Mouse (Mus musculus) heart, embryonic 10.5 days (tissue): ENCODE results near the gene Camk2d. TPM values are rescaled to one million over a fixed set of nuclear protein-coding genes. Genes with fewer than 3 reads are reported as not detected.

Experiments used
- DNase-seq: peaks from one replicate; pipeline ENCODE4 v3.0.0-alpha.2; 2017; ENCODE audit warnings: low spot score
- H3K27ac ChIP-seq: fragments of 300-500 bp; sonication (generic); 2 replicates; pipeline ENCODE4 v1.5.1; 2016; ENCODE audit warnings: mild to moderate bottlenecking
- H3K27me3 ChIP-seq: fragments of 300-500 bp; sonication (generic); 2 replicates; pipeline ENCODE4 v1.6.1; 2016; ENCODE audit warnings: mild to moderate bottlenecking; ENCODE audit not compliant: poor library complexity, insufficient read depth, severe bottlenecking
- H3K36me3 ChIP-seq: fragments of 300-500 bp; sonication (generic); 2 replicates; pipeline ENCODE4 v1.6.1; 2016; ENCODE audit warnings: mild to moderate bottlenecking, moderate library complexity
- H3K4me1 ChIP-seq: fragments of 300-500 bp; sonication (generic); 2 replicates; pipeline ENCODE4 v1.6.1; 2016; ENCODE audit warnings: mild to moderate bottlenecking
- H3K4me3 ChIP-seq: fragments of 300-500 bp; sonication (generic); 2 replicates; pipeline ENCODE4 v1.5.1; 2016; ENCODE audit warnings: mild to moderate bottlenecking, moderate library complexity
- H3K9me3 ChIP-seq: fragments of 300-500 bp; sonication (generic); 2 replicates; pipeline ENCODE4 v1.6.1; 2016; ENCODE audit warnings: mild to moderate bottlenecking, moderate library complexity
- WGBS: fragments of 180-500 bp; shearing (Covaris S2); methylation state at CpG from one replicate; pipeline ENCODE4 v1.1.7; 2016; 5-methylcytosine and 5-hydroxymethylcytosine counted together
- polyA plus RNA-seq: library from polyadenylated mRNA; unstranded; fragments of >200 nt; fragmentation: Nextera tagmentation; extraction: Ambion mirVana; gene quantifications from 2 replicates; pipeline ENCODE4 v1.2.1, GENCODE M21; 2016

Camk2d gene
- polyA plus RNA-seq, 1 experiment from 2014 or later: 58.0 TPM

DNA sequence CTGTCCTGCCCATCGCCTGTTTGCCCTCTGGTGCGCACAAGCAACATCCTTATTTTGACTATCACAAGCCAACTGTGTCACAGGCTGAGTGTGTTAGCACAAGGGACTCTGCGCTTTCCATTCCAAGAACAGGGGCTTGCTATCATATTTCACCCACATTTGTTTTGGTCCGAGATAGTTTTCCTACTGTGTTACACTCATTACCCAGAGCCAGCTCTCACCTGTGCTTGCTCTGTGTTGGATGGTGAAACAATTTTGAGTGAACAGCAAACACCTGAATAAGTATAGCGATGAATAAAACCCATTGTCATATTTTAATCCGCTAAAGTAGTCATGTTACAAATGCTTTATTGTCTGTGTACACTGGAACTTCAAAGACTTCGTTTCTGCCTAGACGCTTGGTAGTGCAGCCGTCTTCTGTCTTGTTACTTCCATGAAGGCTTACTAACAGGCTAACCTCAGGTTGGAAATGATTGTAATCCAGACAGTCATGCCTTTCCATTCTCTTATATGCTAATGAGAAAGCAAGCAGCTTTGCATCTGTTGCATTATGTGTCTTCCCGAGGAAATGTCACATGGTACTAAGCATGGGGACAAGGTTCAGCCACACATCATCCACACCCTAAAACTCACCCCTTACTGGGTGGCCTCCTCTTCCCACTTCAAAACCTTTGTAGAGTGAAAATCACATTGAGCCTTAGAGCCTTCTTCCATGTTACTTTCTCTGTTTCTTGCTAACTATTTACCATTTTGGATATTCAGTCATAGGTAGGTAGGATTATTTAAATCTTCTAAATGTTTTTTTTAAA lies 44.5 kb downstream of the Camk2d start:
- peak overlapping the region; percentile 82; the same call in 1 of the 2 replicates for H3K27ac ChIP-seq
- no peaks in the 10 kb centered on the region for H3K36me3 ChIP-seq
- no peaks in the 10 kb centered on the region for H3K27me3 ChIP-seq
- DNase-seq: no peak
- no peaks in the 10 kb centered on the region for H3K9me3 ChIP-seq
- no peak overlapping the region for H3K4me3 ChIP-seq
- WGBS: 87% methylated on average over 10 of the region's 10 CpGs
- peaks cover 54% of the 10 kb centered on the region for H3K4me1 ChIP-seq

DNA sequence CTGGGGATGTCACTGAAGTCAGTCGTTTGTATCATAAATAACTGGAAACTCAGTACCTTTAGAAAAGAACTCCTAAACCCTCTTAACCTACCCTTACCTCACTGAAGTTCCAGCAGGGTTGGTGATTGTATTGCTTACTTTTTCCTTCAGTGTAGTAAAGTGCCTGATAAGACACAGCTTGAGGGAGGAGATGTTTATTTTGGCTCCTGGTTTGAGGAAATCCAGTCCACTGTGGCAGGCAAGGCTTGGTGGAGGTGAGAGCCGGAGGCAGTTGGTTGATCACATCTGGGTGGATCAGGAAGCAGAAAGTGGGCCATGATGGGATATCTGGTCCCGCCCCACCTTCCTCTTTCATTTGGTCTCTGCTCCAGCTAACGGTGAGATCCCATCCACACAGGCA lies 45.3 kb downstream of the Camk2d start:
- Histone ChIP-seq H3K36me3 (no peaks in the 10 kb centered on the region), H3K27ac (peak overlapping the region; percentile 52), H3K27me3 (no peaks in the 10 kb centered on the region), H3K4me1 (peaks cover 54% of the 10 kb centered on the region), H3K9me3 (no peaks in the 10 kb centered on the region), H3K4me3 (no peak overlapping the region)
- WGBS: 50% methylated on average over 4 of the region's 4 CpGs
- no peak for DNase-seq

DNA sequence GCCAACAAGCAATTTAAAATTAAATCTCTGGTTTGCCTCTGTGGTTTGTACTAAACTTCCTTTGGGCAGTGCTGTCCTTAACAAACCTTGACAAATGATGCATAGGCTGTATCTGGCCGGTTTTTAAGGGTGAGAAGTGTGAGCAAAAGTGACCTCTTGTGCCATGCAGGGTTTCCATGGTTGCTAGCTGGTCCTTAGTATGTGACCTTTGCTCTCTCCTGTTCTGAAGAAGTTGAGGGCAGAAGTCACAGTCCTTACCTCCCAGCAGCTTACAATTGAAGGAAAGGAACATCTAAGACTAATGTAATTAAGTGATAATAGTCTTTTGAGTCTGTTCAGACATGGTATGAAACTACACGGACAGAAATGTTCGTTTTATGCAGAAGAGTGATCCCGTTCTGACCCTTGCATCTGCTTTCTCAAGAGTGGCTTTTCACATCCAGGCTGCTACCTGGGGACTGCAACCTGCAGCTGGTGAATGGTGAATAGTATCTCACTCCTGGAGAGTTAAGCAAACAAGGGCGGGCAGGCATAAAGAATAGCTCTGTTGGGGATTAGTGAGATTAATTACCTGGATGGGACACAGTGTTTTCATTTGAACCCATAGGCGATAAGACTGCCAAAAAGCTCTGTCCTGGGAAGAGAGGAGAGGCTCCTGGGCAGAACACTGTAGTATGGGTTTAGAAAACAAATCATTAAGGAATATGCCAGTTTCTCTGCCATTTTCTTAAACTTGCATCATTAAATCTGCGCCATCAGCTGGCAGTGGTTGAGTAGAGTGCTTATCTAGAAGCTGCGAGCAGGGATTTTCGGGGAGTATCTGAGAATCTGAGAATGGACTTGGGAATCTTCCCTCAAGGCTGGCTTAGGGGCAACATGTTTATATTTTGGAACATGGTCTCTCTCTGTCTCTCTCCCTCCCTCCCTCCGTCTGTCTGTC lies 47.2 kb downstream of the Camk2d start:
- no peaks in the 10 kb centered on the region for H3K36me3 ChIP-seq
- no peak overlapping the region for H3K27ac ChIP-seq
- peaks cover 50% of the 10 kb centered on the region for H3K4me1 ChIP-seq
- no peak for DNase-seq
- no peak overlapping the region for H3K4me3 ChIP-seq
- H3K9me3 ChIP-seq: no peaks in the 10 kb centered on the region
- no peaks in the 10 kb centered on the region for H3K27me3 ChIP-seq
- 21% methylated on average over 10 of the region's 10 CpGs for WGBS

DNA sequence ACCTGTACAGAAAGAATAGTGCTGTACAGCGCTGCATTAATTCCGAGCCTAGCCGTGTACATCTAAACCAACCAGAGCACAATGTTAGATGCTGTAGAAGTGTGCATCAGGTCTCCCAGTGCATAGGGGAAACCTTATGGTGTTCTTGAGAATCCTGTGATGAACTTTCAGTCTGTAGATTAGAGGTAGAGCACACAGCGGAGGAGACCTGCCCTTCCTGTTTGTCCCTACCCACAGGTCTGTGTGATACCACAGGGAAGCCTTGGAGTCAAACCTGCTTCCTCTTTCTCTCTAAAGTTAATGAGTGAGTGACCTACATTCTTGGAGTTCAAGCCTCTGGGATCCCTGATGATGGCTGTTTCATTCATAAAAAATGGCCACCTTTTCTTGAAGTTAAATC lies 54.2 kb downstream of the Camk2d start:
- no peak for DNase-seq
- H3K4me3 ChIP-seq: no peak overlapping the region
- WGBS: 93% methylated on average over 4 of the region's 4 CpGs

DNA sequence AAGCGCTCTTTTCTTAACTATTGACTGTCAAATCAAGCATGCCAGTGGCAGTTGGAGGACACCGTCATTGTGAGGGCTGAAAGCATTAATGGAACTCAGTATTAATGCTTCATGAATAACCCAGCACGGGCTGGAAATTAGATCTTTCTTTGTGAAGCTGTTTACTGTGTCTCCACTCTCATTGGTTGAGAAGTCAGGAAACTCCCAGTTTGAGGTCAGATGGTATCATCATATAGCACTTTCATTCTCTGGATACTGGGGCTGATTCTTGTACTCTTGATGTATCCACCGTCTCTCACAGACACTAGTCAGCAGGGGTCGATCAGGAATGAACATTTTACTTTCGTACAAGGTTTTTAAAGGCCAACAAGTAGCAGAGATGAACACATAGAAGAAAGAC lies 54.6 kb downstream of the Camk2d start:
- no peak for DNase-seq
- Histone ChIP-seq H3K9me3 (no peaks in the 10 kb centered on the region), H3K4me3 (no peak overlapping the region), H3K27me3 (no peaks in the 10 kb centered on the region), H3K36me3 (no peaks in the 10 kb centered on the region), H3K4me1 (peaks cover 26% of the 10 kb centered on the region), H3K27ac (no peak overlapping the region)
- WGBS: 85% methylated on average over 6 of the region's 6 CpGs

More for the DNA sequence above, 54.2 kb downstream of the Camk2d start:
- H3K9me3 ChIP-seq: no peaks in the 10 kb centered on the region
- peaks cover 22% of the 10 kb centered on the region; the same call in 1 of the 2 replicates for H3K4me1 ChIP-seq
- H3K27me3 ChIP-seq: no peaks in the 10 kb centered on the region
- H3K36me3 ChIP-seq: no peaks in the 10 kb centered on the region
- H3K27ac ChIP-seq: no peak overlapping the region

DNA sequence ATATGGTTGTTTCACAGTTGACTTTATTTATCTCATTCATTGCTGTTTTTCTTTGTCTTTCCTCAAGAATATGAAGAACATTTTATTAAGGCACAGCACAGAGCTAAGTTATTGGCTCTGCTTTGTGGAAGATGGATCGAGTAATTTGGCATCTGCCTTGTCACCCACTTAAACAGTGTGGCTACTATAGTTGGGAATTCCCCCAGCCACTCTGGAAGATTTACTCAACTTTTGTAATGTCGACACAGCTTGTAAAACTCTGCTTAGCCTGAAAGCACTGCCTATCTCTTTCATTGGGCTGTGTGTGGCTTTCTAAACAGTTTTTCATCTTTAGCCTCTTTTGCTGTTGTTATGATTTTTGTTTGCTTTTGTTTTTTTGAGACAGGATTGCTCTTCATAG lies 56.3 kb downstream of the Camk2d start:
- WGBS: 64% methylated on average over 2 of the region's 2 CpGs
- Histone ChIP-seq H3K27ac (no peak overlapping the region), H3K36me3 (no peaks in the 10 kb centered on the region), H3K4me3 (no peak overlapping the region), H3K4me1 (peaks cover 36% of the 10 kb centered on the region), H3K27me3 (no peaks in the 10 kb centered on the region), H3K9me3 (no peaks in the 10 kb centered on the region)
- DNase-seq: no peak

DNA sequence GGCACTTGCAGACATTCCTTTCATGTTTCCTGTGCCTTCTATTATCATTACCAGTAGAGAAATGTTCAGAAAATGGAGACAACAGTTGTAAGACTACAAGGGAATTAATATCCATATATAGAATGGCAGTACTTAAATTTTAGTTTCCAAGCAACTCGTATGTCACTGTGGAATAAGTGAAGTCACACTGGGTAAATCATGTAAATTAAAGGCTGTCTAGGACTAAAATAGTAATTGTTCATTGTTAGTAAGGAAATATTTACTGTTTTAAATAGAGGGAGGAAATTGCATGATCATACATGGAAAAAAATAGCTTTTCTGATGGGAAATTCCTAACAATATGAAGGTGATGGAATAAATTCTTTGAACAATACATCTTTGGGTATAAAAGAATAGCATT lies 57.0 kb downstream of the Camk2d start:
- DNase-seq: no peak
- Histone ChIP-seq H3K9me3 (no peaks in the 10 kb centered on the region), H3K27ac (no peak overlapping the region), H3K4me3 (no peak overlapping the region), H3K4me1 (peaks cover 41% of the 10 kb centered on the region), H3K36me3 (no peaks in the 10 kb centered on the region), H3K27me3 (no peaks in the 10 kb centered on the region)
- 90% methylated on average over 1 of the region's 1 CpGs for WGBS

DNA sequence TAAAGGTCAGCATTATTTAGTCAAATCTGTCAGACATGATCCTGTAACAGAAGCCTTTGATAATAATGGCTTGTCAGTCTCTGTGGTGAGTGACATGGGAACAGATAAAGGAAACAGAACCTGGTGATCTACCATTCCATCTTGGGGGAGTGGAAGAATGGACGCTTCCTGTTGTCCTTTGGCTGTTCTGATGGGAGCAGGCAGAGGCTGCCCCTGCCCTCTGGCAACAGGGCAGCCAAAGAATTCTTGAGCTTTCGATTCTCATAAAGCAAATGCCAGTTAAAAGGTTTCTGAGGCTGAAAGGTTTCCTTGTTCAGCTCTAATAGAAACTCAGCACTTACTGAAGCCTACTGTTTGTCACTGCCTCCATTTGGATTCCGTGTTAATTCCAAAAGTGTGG lies 60.1 kb downstream of the Camk2d start:
- Histone ChIP-seq H3K36me3 (no peaks in the 10 kb centered on the region), H3K27ac (peak overlapping the region; percentile 59; the same call in 1 of the 2 replicates), H3K4me3 (no peak overlapping the region), H3K9me3 (no peaks in the 10 kb centered on the region), H3K27me3 (no peaks in the 10 kb centered on the region), H3K4me1 (peaks cover 58% of the 10 kb centered on the region)
- 43% methylated on average over 3 of the region's 3 CpGs for WGBS
- DNase-seq: no peak

DNA sequence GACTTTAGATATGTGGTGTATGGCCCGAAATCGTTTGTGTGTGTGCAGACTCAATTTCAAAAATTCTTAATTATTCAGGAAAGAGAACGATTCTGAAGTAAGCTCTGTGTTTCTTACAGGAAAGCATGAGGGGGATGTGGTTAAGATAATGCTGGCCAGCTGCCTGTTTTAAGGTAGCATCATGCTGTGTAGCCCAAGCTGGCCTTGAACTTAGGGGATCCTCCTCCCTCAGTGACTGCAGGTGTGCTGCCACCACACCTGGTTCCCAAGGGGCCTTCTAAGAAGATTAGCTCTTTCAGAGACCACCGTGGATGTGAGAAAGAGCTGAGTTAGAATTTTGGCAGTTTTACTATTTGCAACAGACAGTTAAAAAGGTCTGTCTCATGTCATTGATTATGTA lies 61.8 kb downstream of the Camk2d start:
- Histone ChIP-seq H3K9me3 (no peaks in the 10 kb centered on the region), H3K27me3 (no peaks in the 10 kb centered on the region), H3K4me3 (no peak overlapping the region), H3K27ac (peak overlapping the region; percentile 70; the same call in 1 of the 2 replicates), H3K4me1 (peaks cover 55% of the 10 kb centered on the region), H3K36me3 (no peaks in the 10 kb centered on the region)
- no peak for DNase-seq
- 57% methylated on average over 4 of the region's 4 CpGs for WGBS

DNA sequence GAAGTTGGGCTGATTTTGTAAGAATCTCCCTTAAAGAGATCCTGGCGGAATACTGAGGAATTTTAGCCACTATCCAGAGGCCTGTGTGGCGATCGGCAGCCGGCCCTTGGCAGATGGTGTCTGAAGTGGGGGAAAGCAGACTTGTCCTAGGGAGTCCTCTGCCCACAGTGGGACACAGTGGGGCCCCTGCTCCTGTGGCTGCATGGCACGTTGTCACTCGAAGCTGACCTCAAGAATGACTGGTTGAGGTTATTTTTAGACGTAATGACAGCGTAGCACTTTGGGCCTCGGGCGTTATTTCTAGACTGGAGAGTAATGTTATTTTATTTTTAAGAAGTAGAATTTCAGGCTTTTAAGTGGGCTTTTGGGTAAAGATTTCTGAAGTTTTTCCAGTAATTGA lies 62.7 kb downstream of the Camk2d start:
- 28% methylated on average over 10 of the region's 10 CpGs for WGBS
- H3K4me3 ChIP-seq: peak overlapping the region; percentile 25; the same call in 1 of the 2 replicates
- H3K36me3 ChIP-seq: no peaks in the 10 kb centered on the region
- H3K4me1 ChIP-seq: peaks cover 55% of the 10 kb centered on the region
- H3K9me3 ChIP-seq: no peaks in the 10 kb centered on the region
- DNase-seq: no peak
- H3K27me3 ChIP-seq: no peaks in the 10 kb centered on the region
- peak overlapping the region; percentile 84 for H3K27ac ChIP-seq

DNA sequence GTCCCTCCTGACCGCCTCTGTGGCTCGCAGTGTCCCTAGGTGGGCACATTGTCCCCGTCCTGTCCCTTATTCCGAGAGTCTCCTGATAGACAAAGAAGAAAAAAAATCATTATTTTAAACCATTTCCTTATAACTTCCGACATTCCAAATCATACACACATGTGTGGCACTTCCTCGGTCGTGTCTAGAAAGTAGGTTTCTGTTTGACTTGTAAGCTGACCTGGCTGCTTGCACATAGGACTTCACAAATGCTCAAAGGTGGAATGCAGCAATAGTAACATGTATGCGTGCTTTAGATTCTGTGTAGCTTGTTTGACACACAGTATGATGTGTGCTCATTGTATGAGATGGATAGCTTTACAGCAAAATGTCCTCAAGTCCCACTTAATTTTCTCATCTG lies 63.1 kb downstream of the Camk2d start:
- DNase-seq: no peak
- Histone ChIP-seq H3K4me1 (peaks cover 55% of the 10 kb centered on the region), H3K36me3 (no peaks in the 10 kb centered on the region), H3K27me3 (no peaks in the 10 kb centered on the region), H3K4me3 (peak overlapping the region; percentile 25; the same call in 1 of the 2 replicates), H3K27ac (peak overlapping the region; percentile 84), H3K9me3 (no peaks in the 10 kb centered on the region)
- 72% methylated on average over 8 of the region's 8 CpGs for WGBS

DNA sequence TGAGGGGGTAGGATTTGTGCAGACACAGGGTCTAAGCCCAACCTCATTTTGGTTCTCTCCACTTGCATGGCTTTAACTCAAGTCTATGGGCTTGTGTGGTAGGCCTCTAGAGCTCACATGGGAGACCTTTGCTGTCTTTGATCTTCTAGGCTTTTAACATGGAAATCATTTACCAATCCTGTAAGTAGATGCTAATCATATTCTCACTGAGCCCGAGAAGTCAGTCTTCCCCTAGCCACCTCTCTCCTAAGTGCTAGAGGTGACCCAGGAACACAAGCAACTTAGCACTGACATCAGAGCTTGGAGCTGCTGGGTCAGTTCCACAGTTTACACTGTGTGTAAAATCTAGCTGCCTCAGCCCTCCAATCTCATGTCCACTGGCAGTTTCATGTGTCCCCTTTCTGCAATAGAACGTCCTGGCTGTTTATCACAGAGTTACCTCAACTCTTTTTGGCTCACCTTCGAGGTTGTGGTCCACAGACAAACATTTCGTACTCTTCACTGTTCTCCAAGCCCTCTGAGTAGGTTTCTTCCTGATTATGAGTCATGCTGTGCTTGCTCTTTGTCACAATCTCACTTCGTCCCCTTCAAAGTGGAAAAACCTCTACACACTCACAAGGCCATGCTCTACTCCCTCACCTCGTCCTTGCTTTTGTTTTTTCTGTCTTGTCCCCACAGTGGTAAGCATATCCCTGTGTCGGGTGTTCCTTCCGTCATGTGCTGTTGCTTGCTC lies 63.9 kb downstream of the Camk2d start:
- 60% methylated on average over 8 of the region's 8 CpGs for WGBS
- peak overlapping the region; percentile 84 for H3K27ac ChIP-seq
- H3K4me3 ChIP-seq: no peak overlapping the region
- no peak for DNase-seq
- no peaks in the 10 kb centered on the region for H3K9me3 ChIP-seq
- peaks cover 62% of the 10 kb centered on the region for H3K4me1 ChIP-seq
- no peaks in the 10 kb centered on the region for H3K27me3 ChIP-seq
- H3K36me3 ChIP-seq: no peaks in the 10 kb centered on the region
